ENCODE assay signal across 28 mouse cellular contexts in the genomic region with DNA sequence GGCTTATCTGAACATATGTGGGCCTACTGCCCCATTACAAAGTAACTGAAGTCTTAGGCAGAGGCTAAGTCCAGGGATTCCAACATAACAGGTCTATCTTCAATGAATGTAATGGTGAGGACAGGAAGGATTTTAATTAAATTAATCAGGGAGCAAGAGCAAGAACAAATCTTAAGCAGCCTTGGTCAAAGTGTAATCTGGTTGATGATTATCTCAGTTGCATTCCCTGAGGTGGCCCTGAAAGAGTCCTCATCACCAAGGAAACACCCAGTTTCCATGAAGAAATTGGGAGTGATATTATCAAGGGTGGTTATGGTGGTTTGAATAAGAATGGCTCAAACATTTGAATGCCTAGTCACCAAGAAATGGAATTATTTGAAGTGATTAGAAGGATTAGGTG.
"Had no signal": no experiment of that assay in that cellular context is flagged by ENCODE, and none has a peak within 500 bp of the region (broad histone marks: within the 10 kb centered on the region; RNA-seq: fewer than 3 reads in every experiment).

No protein-coding gene starts in this region.

- H3K36me3 ChIP-seq: embryonic facial prominence, embryonic 10.5 days; embryonic facial prominence, embryonic 12.5 days; embryonic facial prominence, embryonic 13.5 days; embryonic facial prominence, embryonic 15.5 days; forebrain, embryonic 10.5 days; forebrain, embryonic 12.5 days; forebrain, embryonic 15.5 days had no signal

- H3K4me1 ChIP-seq: embryonic facial prominence, embryonic 10.5 days; embryonic facial prominence, embryonic 12.5 days; embryonic facial prominence, embryonic 13.5 days; embryonic facial prominence, embryonic 15.5 days; forebrain, embryonic 12.5 days; forebrain, embryonic 13.5 days; forebrain, embryonic 15.5 days had no signal

- H3K9me3 ChIP-seq: embryonic facial prominence, embryonic 10.5 days; embryonic facial prominence, embryonic 12.5 days; embryonic facial prominence, embryonic 13.5 days; embryonic facial prominence, embryonic 15.5 days; forebrain, embryonic 10.5 days; forebrain, embryonic 12.5 days; forebrain, embryonic 13.5 days; forebrain, embryonic 15.5 days had no signal

- H3K4me3 ChIP-seq: embryonic facial prominence, embryonic 10.5 days; embryonic facial prominence, embryonic 12.5 days; embryonic facial prominence, embryonic 13.5 days; embryonic facial prominence, embryonic 15.5 days; erythroblast, embryonic 14.5 days; forebrain, embryonic 10.5 days; forebrain, embryonic 12.5 days; forebrain, embryonic 13.5 days; forebrain, embryonic 15.5 days; gastrocnemius, adult 2 months had no signal

- H3K27me3 ChIP-seq: embryonic facial prominence, embryonic 12.5 days; embryonic facial prominence, embryonic 13.5 days; embryonic facial prominence, embryonic 15.5 days; forebrain, embryonic 12.5 days; forebrain, embryonic 13.5 days; forebrain, embryonic 15.5 days had no signal

- H3K27ac ChIP-seq: embryonic facial prominence, embryonic 10.5 days; embryonic facial prominence, embryonic 12.5 days; embryonic facial prominence, embryonic 13.5 days; embryonic facial prominence, embryonic 15.5 days; forebrain, embryonic 10.5 days; forebrain, embryonic 12.5 days; forebrain, embryonic 13.5 days; forebrain, embryonic 15.5 days; gastrocnemius, adult 2 months had no signal

- H3K4me2 ChIP-seq: embryonic facial prominence, embryonic 12.5 days; embryonic facial prominence, embryonic 13.5 days; embryonic facial prominence, embryonic 15.5 days; forebrain, embryonic 12.5 days; forebrain, embryonic 13.5 days; forebrain, embryonic 15.5 days had no signal

- H3K9ac ChIP-seq: embryonic facial prominence, embryonic 12.5 days; embryonic facial prominence, embryonic 13.5 days; embryonic facial prominence, embryonic 15.5 days; forebrain, embryonic 12.5 days; forebrain, embryonic 13.5 days; forebrain, embryonic 15.5 days; forebrain, postnatal 0 days had no signal

- ATAC-seq: forebrain, embryonic 13.5 days; forebrain, embryonic 14.5 days; forebrain, embryonic 15.5 days; forebrain, embryonic 16.5 days; forebrain, postnatal 0 days had no signal

- DNase-seq: cerebellum, adult 2 months; cerebellum, adult 8-10 months; cerebellum, adult 9-10 months; cerebellum, adult 9-11 months; cerebellum, postnatal 10 days; cerebellum, postnatal 14 days; cerebellum, postnatal 25 days; cerebellum, postnatal 36 days; embryo, embryonic 11 days; forebrain, postnatal 0 days; gastrocnemius, adult 2 months; gastrocnemius, postnatal 10 days; gastrocnemius, postnatal 14 days; gastrocnemius, postnatal 25 days; gastrocnemius, postnatal 36 days; heart, adult 11 months; heart, adult 18-20 months had no signal
